Mouse (Mus musculus): ENCODE results near the gene Wnt5a. TPM values are rescaled to one million over a fixed set of nuclear protein-coding genes. Genes with fewer than 3 reads are reported as not detected.

Gene Wnt5a
- polyA plus RNA-seq (2014; fragmentation: Illumina TruSeq; extraction: RNeasy Lipid Tissue Mini Kit (QIAGEN cat#74804); ENCODE audit: insufficient read depth, low read depth, low replicate concordance), result 3.0 TPM

DNA sequence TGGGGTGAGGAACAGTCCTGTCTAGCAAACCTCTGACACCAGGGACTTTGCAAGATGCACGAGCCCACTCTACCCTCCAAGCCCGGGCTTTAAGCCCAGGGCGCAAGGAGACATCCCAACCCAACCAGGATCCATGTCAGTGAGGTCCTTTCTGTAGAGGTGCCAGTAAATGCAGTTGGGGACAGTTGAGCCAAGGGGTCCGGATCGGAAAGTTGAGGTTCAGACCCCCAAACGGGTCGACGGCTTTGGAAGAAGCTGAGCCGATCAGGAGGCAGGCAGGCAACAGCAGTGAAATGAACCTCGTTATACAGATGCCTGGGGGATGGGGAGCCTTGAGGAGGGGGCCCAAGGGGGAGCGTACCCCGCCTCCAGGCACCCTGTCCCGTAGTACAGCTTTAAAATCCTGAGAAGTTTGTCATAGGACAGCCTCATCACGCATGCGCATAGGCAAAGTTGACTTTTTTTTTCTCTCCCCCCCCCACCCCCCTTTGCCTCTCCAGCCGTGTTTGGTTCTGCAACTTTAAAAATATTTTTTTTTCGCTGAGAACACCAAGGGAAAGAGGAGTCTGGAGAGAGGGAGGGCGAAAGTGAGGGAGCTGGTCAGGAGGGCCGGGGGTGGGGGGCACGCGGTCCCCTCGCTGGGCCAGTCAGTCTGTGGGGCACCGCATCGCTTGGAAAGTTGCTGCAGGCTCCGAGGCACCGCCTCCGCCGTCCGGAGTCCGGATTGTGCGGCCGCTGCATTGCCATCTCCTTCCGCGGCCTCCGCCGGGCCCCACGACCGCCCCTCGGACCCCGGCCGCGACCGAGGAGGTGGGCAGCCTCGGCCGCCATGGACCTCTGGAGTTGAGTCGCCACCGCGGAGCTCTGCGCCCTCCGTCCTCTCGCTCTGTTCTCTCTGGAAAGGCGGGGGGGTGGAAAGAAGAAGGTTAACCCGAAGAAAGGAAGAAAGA lies at the start of gene Wnt5a:
Gene Wnt5a, plus strand, starts transcription at position 650 of the 950 bp plus-strand sequence.

